Mouse (Mus musculus) heart, postnatal 0 days (tissue): ENCODE results near the gene Dmd.

ENCODE experiments used
- CTCF ChIP-seq: IDR thresholded peaks from 2 replicates; pipeline ENCODE4 v1.5.1; 2016; ENCODE audit warnings: antibody characterized with exemption, control low read depth, low read depth
- EP300 ChIP-seq: IDR thresholded peaks from 2 replicates; pipeline ENCODE4 v1.6.1; 2016; ENCODE audit warnings: antibody characterized with exemption, low read depth

- TF ChIP-seq CTCF (no peak), EP300 (no peak)
These were observed 2245.2 kb downstream of the Dmd start for GRCm38 (mm10) chrX:85193856-85194255.
